Mouse (Mus musculus) cerebellum, postnatal 36 days (tissue): ENCODE data around the gene Cgnl1.
"Not testable (repeated sequence)": the region's sequence is repeated elsewhere in the genome, so short reads cannot be mapped to it uniquely, and the experiment has no call there.

ENCODE experiments used
- DNase-seq, 2 experiments: peaks; one replicate each; pipeline ENCODE4 v3.0.0; 2021 to 2022; ENCODE audit warnings: mixed read lengths in 2 of 2

Cgnl1 gene

GRCm38 (mm10) chr9:71620116-71620515, 151.3 kb downstream of the Cgnl1 start:
- DNase-seq = not testable (repeated sequence)

GRCm38 (mm10) chr9:71617363-71617762, 154.0 kb downstream of the Cgnl1 start:
- DNase-seq = no peak

- DNase-seq = peak; percentile 67 to 72
These were observed 155.2 kb downstream of the Cgnl1 start for GRCm38 (mm10) chr9:71616185-71616584.

- DNase-seq = no peak
These were observed 156.8 kb downstream of the Cgnl1 start for GRCm38 (mm10) chr9:71614643-71615042.

GRCm38 (mm10) chr9:71612981-71613380, 158.4 kb downstream of the Cgnl1 start:
- DNase-seq = no peak

- DNase-seq = no peak
These were observed 159.5 kb downstream of the Cgnl1 start for GRCm38 (mm10) chr9:71611876-71612275.

GRCm38 (mm10) chr9:71609010-71609409, 162.4 kb downstream of the Cgnl1 start:
- no peak for DNase-seq

GRCm38 (mm10) chr9:71606296-71607057, 164.9 kb downstream of the Cgnl1 start:
- no peak for DNase-seq

GRCm38 (mm10) chr9:71604914-71605635, 166.3 kb downstream of the Cgnl1 start:
- DNase-seq = no peak

GRCm38 (mm10) chr9:71599861-71600260, 171.5 kb downstream of the Cgnl1 start:
- DNase-seq = no peak

GRCm38 (mm10) chr9:71596888-71597287, 174.5 kb downstream of the Cgnl1 start:
- no peak for DNase-seq

GRCm38 (mm10) chr9:71592577-71593285, 178.7 kb downstream of the Cgnl1 start:
- no peak for DNase-seq

- peak; percentile 33 to 42 for DNase-seq
These were observed 179.4 kb downstream of the Cgnl1 start, which contains the start of gene Myzap for GRCm38 (mm10) chr9:71591938-71592548. TSS of gene Myzap (minus strand) at chr9:71592360.

GRCm38 (mm10) chr9:71591106-71591505, 180.3 kb downstream of the Cgnl1 start:
- DNase-seq = no peak

GRCm38 (mm10) chr9:71589771-71590170, 181.6 kb downstream of the Cgnl1 start:
- DNase-seq = no peak

GRCm38 (mm10) chr9:71588930-71589592, 182.3 kb downstream of the Cgnl1 start:
- DNase-seq = no peak

- no peak for DNase-seq
These were observed 185.0 kb downstream of the Cgnl1 start for GRCm38 (mm10) chr9:71586408-71586807.

- DNase-seq = no peak
These were observed 188.6 kb downstream of the Cgnl1 start for GRCm38 (mm10) chr9:71582771-71583170.

- no peak for DNase-seq
These were observed 192.4 kb downstream of the Cgnl1 start for GRCm38 (mm10) chr9:71578896-71579564.
